Mouse (Mus musculus): ENCODE data around the gene 1700007K13Rik.
"Not testable (repeated sequence)": the region's sequence is repeated elsewhere in the genome, so short reads cannot be mapped to it uniquely, and the experiment has no call there.

Gene 1700007K13Rik

DNA sequence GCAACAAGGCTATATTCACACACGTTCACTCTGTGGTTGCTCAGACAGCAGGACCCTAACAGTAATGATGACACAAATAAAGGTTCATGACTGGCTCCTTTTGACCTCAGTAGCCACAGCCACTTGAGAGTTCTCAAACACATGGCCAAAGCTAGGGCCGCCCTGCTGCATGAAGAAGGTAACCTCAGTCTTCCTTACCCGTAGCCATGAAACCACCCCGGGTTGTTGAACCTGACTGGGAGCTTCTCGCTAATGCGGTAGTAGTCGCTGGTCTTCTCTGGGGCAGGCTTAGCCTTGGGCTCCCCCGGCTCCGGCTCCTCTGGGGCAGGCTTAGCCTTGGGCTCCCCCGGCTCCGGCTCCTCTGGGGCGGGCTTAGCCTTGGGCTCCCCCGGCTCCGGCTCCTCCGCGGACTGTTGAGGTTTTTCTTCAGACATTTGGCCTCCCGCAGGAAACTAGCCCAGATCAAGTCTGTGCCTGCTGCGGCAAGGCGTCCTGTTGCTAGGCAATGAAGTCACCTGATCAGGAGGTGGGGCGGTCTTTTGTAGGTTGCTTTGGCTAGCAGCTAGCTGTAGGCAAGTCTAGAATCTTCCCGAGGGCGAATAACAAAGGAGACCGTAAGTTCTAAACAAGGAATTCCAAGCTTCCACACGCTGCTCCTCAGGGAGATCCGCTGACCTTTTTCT lies at the start of gene 1700007K13Rik:
1700007K13Rik (minus strand) TSS at position 497 of the 683 bp plus-strand sequence.
- in situ Hi-C loops (cut with MboI; ENCODE audit: unreplicated experiment in 2 of 2): no loop called here

DNA sequence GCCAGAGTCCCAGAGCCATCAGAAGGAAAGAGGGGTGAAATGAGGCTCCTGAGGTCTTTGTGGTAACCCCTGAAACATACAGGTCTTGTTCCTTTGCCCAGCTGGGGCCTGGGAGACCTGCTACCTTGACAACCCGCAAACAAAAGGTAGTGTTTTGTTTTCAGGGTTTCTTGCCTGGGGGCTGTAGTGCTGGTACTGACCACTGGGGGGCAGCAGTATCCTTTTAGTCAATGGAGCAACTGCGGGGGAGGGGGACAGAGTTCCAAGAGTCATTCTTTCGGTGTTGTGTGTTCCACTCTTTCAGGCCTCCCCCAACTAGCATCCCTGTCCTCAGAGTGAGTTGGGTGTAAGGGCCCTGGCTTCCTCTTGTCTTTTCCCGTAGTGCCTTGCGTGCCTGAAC lies 48.4 kb upstream of the 1700007K13Rik start:
- in situ Hi-C loops (cut with MboI; ENCODE audit: unreplicated experiment in 2 of 2): no loop called here

DNA sequence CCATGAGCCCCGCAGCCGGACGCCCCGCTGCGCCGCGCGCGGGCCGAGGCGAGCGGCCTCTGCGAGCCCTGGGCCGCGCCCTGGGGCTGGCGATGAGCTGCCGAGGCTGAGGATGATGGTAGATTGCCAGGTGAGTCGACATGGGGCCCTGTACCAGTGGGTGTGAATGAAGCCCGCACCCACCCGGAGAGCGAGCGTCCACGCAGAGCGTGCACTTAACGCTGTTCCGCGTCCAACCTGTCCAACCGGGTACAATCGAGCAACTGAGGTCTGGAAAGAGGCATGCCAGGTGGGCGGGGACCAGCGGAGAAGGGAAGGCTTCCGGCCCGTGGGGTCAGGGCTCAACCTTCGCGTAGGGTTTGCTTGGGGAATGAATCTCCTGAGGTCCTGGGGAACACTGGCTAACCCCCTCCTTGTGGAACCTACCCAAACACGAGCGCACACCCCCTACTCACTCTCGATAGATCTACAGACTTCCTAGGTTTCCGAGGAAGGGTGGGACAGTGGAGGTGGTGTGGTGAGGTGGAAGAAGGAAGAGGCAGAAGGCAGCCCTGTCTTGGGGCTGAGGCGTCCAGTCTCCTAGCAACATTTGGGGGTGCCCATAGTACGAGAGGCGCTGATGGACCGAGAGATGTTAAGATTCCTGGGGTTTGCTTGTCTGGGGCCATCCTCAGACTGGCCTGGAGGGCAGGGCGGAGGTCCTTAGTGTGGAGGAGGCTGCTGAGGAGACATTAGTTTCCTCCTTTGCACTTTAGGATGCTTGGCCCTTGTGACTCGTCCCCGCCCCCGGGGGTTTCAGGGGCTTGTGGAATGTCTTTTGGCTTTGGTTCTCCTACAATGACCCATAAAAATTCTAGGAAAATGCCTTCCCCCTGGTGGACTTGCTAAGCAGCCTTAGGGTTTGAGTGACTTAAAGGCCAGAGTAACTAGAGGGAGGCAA lies 47.6 kb upstream of the 1700007K13Rik start:
- in situ Hi-C loops (cut with MboI; ENCODE audit: unreplicated experiment in 2 of 2): no loop called here

DNA sequence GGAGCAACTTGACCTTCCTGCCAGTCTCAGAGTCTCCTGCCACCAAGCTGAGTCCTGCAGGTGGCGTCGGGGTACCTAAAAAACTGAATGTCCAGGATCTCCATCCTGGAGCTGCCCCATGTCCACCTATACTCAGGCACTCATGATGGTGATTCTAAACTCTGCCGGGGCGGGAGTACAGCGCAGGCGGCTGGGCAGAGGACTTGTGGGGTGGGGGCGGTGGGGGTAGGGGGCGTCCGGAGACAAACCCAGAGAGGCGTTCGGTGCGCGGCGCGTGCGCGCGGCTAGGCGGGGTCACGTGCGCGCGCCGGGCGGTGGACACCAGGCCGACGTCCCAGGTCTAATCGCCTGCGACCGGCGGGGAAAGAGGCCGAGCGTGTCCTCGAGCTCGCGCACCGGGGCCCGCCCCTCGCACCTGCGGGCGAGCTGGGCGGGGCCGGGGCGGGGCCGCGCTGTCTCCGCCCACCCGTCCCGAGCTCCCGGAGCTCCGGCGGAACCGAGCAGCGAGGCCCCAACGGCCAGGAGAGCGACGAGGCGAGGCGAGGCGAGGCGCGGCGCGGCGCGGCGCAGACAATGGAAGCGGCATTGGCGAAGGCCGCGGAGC lies 46.8 kb upstream of the 1700007K13Rik start, which contains the start of gene Ralgds:
Ralgds (plus strand) TSS at position 328 of the 604 bp plus-strand sequence.
- in situ Hi-C loops (cut with MboI; ENCODE audit: unreplicated experiment in 2 of 2): no loop called here

DNA sequence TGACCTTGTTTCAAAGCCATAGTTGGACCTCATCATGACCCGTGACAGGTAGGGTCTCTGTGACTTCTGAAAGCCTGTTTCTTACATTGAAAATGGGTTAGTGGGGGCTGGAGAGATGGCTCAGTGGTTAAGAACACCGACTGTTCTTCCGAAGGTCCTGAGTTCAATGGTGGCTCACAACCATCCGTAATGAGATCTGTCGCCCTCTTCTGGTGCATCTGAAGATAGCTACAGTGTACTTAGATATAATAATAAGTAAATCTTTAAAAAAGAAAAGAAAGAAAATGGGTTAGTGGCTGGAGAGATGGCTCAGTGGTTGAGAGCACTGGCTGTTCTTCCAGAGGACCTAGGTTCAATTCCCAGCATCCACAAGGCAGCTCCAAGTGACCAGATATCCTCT lies 45.5 kb upstream of the 1700007K13Rik start:
- in situ Hi-C loops (cut with MboI; ENCODE audit: unreplicated experiment in 2 of 2): not testable (repeated sequence)

DNA sequence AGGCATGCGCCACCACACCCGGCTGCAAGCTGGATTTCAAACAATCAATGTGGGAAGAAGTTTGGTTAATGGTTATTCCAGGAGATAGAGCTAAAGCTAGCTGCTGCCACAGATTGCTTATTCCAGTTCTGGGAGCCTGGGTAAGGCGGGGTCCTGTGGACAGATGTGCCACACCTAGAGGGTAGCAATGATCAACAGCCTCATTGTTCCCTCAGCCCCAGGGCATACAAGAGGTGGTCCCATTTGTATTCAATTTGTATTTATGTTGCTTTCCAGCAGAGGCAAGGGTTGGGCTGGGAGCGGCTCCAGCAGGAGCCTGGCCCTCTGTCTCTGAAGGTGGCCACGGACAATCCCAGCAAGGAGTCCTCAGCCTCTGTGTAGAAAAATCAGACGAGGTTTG lies 40.2 kb upstream of the 1700007K13Rik start:
- in situ Hi-C loops (cut with MboI; ENCODE audit: unreplicated experiment in 2 of 2): no loop called here

DNA sequence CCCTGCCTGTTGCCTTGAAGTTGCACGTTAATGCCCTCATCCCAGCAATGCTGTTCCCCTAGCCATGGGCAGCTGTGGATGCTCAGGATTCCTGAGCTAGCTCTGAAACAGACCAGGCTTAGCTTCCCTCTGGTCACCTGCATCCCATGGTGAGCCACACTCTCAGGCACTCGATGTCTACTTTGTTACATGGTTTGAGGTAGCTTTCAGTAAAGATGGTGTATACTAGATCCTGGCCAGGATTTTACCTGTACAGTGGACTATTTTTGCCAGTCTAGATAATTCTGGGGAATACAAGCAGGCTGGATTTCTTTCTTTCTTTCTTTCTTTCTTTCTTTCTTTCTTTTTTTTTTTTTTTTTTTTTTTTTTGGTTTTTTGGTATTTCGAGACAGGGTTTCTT lies 39.7 kb upstream of the 1700007K13Rik start, which contains the start of gene Gm10134:
Gm10134 (plus strand) TSS at position 301 of the 400 bp plus-strand sequence.
- in situ Hi-C loops (cut with MboI; ENCODE audit: unreplicated experiment in 2 of 2): no loop called here

DNA sequence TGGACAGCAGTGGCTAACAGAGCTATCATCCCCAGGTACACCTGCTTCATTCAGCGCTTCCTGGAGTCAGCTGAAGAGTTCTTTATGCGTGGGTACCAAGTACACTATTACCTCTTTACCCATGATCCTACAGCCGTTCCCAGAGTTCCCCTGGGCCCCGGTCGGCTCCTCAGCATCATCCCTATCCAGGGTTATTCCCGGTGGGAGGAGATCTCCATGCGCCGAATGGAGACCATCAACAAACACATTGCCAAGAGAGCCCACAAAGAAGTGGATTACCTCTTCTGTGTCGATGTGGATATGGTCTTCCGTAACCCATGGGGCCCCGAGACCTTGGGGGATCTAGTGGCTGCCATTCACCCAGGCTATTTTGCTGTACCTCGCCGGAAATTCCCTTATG lies 38.5 kb upstream of the 1700007K13Rik start:
- in situ Hi-C loops (cut with MboI; ENCODE audit: unreplicated experiment in 2 of 2): no loop called here

DNA sequence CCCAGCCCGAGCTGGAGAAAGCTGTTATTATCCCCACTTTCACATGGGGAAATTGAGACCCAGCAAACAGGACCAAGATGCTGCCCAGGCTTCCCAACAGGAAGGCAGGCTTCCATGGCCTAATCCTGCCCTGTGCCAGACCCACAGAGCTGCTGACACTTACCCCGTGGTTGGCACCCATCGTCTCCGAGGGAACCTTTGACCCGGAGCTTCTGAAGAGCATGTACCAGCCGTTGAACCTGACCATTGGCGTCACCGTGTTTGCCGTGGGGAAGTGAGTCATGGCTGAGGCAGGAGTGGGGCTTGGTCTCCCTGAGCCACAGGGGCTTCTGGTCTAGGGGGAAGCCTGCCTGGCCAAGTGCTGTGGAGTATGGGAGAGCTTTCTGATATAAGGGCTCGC lies 36.9 kb upstream of the 1700007K13Rik start:
- in situ Hi-C loops (cut with MboI; ENCODE audit: unreplicated experiment in 2 of 2): no loop called here

DNA sequence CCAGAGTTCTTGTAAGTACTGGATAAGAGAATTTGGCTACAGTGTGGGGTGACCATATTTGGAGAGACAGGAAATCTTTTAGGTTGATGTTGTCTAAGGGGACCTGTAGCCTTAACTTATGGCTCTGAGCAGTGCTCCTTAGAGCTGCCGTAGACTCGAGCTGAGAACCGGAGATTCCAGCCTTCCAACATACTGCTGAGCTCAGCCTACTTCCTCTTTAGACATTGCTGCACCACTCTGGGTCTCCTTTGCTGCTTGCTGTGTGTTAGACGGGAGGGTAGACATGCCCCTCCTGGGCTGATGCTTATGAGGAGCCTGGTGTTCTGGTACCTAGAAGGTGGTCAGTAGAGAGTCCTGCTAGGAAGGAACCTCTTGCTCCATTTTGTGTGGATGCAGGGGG lies 32.3 kb upstream of the 1700007K13Rik start:
- in situ Hi-C loops (cut with MboI; ENCODE audit: unreplicated experiment in 2 of 2): no loop called here

DNA sequence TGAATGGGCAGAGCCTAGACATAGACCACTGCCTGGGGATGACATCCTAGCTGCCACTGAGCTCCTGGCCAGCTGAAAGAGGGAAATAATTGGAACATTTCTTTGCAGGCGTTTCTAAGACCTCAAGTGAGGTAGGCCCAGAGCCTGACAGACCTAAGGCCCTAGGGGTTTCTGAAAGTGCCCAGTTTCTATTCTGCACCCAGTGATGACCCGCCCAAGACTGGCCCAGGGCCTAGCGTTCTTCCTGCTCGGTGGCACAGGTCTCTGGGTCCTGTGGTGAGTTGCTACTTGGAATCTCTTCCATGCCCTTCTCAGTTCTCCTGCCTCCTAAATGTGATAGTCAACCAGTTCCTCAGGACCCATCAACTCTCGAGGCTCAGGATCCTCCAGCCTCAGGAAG lies 31.4 kb upstream of the 1700007K13Rik start:
- in situ Hi-C loops (cut with MboI; ENCODE audit: unreplicated experiment in 2 of 2): no loop called here

DNA sequence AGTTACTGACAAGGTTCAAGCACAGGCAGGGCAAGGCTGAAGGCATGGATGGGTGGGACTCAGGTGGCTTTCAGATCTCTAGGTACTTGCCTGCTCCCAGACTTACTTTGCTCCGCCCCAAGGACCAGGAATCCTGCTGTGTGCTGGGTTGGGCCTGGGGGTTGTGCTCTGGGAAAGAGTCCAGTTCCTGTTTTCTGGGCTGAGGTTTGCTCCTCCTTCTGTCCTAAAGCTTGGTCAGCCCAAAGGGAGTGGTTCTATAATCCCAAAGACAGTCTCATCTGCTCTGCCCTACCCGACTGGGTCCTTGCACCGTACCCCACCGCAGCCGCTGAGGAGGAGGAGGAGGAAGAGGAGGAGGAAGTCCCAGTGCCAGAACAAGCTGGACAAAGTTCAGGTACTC lies 30.5 kb upstream of the 1700007K13Rik start, which contains the start of gene Gbgt1:
Gbgt1 (plus strand) TSS at position 221 of the 400 bp plus-strand sequence.
- in situ Hi-C loops (cut with MboI; ENCODE audit: unreplicated experiment in 2 of 2): no loop called here

DNA sequence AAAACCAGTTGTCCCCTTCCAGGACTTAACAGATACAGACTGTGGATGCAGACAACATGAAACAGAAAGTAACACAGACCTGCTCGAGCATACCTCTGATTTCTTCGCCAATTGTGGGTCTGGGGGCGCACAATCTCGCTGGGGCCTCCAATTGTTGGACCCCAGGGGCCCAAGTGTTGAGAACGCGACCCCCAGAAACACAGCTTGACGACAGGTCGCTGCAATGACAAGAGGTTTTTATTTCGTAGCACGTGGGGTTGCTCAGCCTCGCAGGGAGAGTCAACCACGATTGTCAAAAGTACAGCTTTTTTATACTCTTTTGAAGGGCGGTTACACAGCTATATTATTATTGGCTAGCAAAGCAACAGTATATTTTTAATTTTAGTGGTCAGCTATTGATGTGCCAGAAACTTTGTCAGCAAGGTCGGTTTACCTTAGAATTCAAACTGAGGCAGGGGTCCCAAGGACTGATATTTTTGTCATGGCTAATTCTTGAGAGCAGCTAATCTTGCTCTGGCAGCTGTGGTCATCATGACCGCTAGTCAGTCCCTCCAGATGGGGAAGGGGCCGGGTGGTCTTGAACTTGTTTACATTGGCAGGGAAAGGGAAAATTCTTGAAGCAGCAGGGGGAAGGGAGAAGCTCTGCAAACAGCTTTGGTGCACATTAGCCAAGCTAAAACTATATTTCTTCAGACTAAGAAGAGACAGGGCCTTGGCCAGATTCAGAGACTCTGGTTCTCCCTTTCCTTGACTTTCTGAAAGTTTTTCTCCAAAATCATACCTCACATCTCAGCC lies 29.9 kb upstream of the 1700007K13Rik start:
- in situ Hi-C loops (cut with MboI; ENCODE audit: unreplicated experiment in 2 of 2): no loop called here

DNA sequence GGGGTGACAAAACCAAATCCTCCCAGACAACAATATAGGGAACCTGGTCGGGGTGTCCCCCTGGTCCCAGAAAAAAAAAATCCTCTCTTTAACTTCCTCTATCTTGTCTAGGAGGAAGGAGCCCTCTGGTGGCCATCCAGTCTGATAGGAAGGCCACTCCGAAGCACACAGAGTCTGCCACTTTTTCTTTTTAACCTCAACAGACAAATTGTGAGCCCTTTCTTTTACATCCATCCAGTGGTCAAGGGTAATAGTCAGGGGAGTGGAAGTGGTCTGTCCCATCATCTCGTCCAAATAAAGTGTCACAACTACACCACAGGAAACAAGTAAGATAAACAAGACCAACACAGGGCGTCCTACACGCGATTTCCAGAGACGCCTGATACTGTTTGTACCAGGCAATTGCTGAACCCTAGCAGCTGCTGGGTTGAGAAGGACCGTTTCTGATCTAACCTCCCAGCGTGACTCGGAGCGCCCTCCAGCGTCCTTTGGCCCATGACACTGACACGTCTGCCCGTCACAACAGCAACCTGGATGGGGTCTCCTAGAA lies 29.1 kb upstream of the 1700007K13Rik start:
- in situ Hi-C loops (cut with MboI; ENCODE audit: unreplicated experiment in 2 of 2): no loop called here

DNA sequence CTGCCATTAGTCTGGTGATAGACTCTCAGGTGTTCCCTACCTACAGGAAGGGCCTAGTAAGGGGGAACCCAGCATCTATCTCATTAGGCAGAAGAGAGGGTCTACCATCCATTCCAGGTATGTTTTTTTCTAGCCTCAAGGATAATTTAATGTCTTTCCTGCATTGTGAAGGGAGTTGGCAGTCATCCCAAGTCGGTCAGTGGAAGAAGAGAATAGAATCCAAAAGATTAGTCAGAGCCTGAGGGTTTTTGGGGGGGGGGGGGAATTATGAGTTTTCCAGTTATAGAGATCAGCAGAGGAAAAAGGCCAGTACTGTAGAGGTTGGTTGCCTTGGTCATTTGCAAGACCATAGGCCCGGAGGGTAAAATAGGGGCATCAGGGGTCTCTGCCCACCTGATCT lies 28.4 kb upstream of the 1700007K13Rik start:
- in situ Hi-C loops (cut with MboI; ENCODE audit: unreplicated experiment in 2 of 2): no loop called here

DNA sequence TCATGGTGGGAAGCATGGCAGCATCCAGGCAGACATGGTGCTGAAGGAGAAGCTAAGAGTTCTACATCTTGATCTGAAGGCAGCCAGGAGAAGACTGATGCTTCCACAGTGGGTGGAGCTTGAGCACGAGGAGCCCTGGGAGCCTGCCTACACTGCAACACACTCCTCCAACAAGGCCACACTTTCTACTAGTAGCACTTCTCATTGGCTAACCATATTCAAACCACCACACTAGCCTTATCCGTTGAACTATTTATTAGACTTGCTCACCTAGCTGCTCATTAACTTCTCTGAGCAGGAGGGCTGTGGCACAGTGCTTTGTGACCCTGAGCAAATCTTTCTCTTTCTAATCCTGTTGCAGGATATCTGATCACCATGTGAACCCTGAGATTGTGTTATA lies 17.7 kb upstream of the 1700007K13Rik start:
- in situ Hi-C loops (cut with MboI; ENCODE audit: unreplicated experiment in 2 of 2): no loop called here

DNA sequence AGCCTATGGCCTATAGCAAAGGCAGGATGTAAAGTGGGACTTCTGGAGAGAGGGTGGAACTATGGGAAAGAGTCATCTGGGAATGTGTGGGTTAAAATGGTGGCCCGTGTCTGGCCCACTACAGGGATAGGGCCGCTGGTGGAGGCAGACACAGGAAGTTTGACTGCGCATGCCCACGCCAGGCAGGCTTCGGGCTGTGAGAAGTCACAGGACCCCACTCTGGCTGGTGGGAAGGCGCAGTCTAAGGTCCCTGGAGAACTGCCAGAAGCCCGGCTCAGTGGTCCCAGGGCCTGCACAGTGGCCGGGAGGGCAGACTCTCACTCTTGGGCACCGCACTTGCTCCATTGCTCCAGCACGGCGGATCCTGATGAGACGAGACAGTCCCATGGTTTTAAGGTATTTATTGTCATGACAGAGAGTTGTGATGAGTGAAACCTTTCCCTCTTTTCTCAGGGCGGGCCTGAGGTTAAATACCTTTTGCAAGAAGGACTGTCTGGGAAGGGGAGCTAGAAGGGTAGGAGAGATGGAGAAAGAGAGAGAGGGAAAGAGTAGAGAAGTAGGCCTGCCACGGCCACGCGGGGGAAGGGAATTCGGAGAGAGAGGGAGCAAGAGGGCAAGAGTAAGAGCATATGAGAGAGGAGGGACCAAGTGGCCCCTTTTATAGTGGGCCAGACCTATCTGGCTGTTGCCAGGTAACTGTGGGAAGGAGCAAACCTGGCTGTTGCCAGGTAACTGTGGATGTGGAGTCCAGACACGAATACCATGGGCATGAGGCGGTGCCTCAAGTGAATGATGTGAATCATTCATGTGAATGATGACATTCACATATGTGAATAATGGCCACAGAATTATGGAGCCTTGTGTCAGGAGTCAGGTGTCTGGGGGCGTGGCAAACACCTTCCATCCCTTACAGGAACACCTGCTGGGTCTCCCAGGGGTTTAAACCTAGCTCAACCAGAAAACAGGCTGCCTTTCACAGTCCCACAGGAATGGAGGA lies 13.4 kb upstream of the 1700007K13Rik start:
- in situ Hi-C loops (cut with MboI; ENCODE audit: unreplicated experiment in 2 of 2): no loop called here

DNA sequence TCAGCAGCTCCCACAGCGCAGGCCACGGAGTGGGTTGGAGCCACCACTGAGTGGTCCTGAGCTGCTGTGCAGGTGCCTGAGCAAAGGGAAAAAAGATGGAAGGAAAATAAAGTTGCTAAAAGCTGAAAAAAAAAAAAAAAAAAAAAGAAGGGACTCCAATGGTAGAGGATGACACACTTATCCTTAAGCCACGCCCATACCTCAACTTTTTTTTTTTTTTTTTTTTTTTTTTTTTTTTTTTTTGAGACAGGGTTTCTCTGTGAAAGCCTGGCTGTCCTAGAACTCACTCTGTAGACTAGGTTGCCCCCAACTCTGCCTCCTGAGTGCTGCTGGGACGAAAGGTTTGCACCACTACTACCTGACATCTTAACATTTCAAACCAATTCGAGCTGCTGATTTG lies 11.9 kb upstream of the 1700007K13Rik start:
- in situ Hi-C loops (cut with MboI; ENCODE audit: unreplicated experiment in 2 of 2): not testable (repeated sequence)

DNA sequence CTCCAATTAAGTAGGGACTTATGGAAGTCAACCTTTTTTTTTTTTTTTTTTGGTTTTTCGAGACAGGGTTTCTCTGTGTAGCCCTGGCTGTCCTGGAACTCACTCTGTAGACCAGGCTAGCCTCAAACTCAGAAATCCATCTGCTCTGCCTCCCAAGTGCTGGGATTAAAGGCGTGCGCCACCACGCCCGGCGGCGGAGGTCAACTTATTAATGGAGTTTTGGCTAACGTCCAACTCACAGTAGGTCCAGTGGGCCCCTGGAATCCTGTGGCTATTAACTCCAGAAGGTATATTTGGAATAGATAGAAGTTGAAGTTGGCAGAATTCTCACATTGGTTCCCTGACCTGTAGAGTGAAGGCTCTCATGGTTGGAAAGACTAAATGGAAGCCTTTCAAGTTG lies 5.9 kb upstream of the 1700007K13Rik start:
- in situ Hi-C loops (cut with MboI; ENCODE audit: unreplicated experiment in 2 of 2): not testable (repeated sequence)

Data from v-Abl transformed pro-B cells (cell line).